Mouse (Mus musculus) limb, embryonic 15.5 days (tissue): ENCODE results near the gene Zfand2a. TPM values are rescaled to one million over a fixed set of nuclear protein-coding genes. Genes with fewer than 3 reads are reported as not detected.
A peak's percentile ranks its signal among the peaks of the same experiment; 100 is the strongest.

Experiments
- ATAC-seq: fragments of 200-750 bp; cut with Nextera tagmentation; 2 replicates; pipeline ENCODE4 v1.8.0; 2017; ENCODE audit warnings: low read depth, moderate TSS enrichment; ENCODE audit not compliant: insufficient number of reproducible peaks, low FRiP score, low TSS enrichment
- H3K27ac ChIP-seq: fragments of 300-500 bp; sonication (generic); 2 replicates; pipeline ENCODE4 v1.5.1; 2015; ENCODE audit warnings: moderate library complexity, mild to moderate bottlenecking, inconsistent platforms
- H3K27me3 ChIP-seq: fragments of 300-500 bp; sonication (generic); 2 replicates; pipeline ENCODE4 v1.6.1; 2015; ENCODE audit warnings: inconsistent platforms
- H3K36me3 ChIP-seq: fragments of 300-500 bp; sonication (generic); 2 replicates; pipeline ENCODE4 v1.6.1; 2015; ENCODE audit warnings: inconsistent platforms
- H3K4me1 ChIP-seq: fragments of 300-500 bp; sonication (generic); 2 replicates; pipeline ENCODE4 v1.6.1; 2015; ENCODE audit warnings: inconsistent platforms
- H3K4me2 ChIP-seq: fragments of 300-500 bp; sonication (generic); 2 replicates; pipeline ENCODE4 v1.6.1; 2015; ENCODE audit warnings: mild to moderate bottlenecking, inconsistent platforms
- H3K4me3 ChIP-seq: fragments of 300-500 bp; sonication (generic); 2 replicates; pipeline ENCODE4 v1.5.1; 2015; ENCODE audit warnings: mild to moderate bottlenecking, inconsistent platforms
- H3K9ac ChIP-seq: fragments of 300-500 bp; sonication (generic); 2 replicates; pipeline ENCODE4 v1.6.1; 2015; ENCODE audit warnings: inconsistent platforms
- H3K9me3 ChIP-seq: fragments of 300-500 bp; sonication (generic); 2 replicates; pipeline ENCODE4 v1.6.1; 2016; ENCODE audit warnings: inconsistent platforms
- WGBS: fragments of 180-500 bp; shearing (Covaris S2); methylation state at CpG from one replicate; pipeline ENCODE4 v1.1.7; 2015; 5-methylcytosine and 5-hydroxymethylcytosine counted together
- polyA plus RNA-seq: library from polyadenylated mRNA; unstranded; fragments of >200 nt; fragmentation: Nextera tagmentation; extraction: Ambion mirVana; gene quantifications from 2 replicates; pipeline ENCODE4 v1.2.1, GENCODE M21; 2015

Gene Zfand2a
- polyA plus RNA-seq, 1 experiment from 2014 or later = 9.9 TPM

GRCm38 (mm10) chr5:139441726-139442018 is 42.7 kb downstream of the Zfand2a start:
- Histone ChIP-seq H3K36me3 (no peaks in the 10 kb centered on the region), H3K4me2 (no peak overlapping the region), H3K27ac (no peak overlapping the region), H3K9ac (no peak overlapping the region), H3K4me3 (no peak overlapping the region), H3K27me3 (no peaks in the 10 kb centered on the region), H3K9me3 (no peaks in the 10 kb centered on the region), H3K4me1 (peaks cover 16% of the 10 kb centered on the region; the same call in 1 of the 2 replicates)
- 91% methylated on average over 2 of the region's 2 CpGs for WGBS
- no peak for ATAC-seq

GRCm38 (mm10) chr5:139440926-139441725 is 43.2 kb downstream of the Zfand2a start:
- no peak overlapping the region for H3K4me2 ChIP-seq
- H3K9me3 ChIP-seq = no peaks in the 10 kb centered on the region
- ATAC-seq = no peak
- 90% methylated on average over 11 of the region's 11 CpGs for WGBS
- no peak overlapping the region for H3K27ac ChIP-seq
- no peak overlapping the region for H3K9ac ChIP-seq
- no peaks in the 10 kb centered on the region for H3K27me3 ChIP-seq
- H3K4me3 ChIP-seq = no peak overlapping the region
- peaks cover 16% of the 10 kb centered on the region; the same call in 1 of the 2 replicates for H3K4me1 ChIP-seq
- no peaks in the 10 kb centered on the region for H3K36me3 ChIP-seq

GRCm38 (mm10) chr5:139440451-139440850 is 43.9 kb downstream of the Zfand2a start:
- H3K27ac ChIP-seq = no peak overlapping the region
- no peak for ATAC-seq
- 82% methylated on average over 5 of the region's 5 CpGs for WGBS
- H3K4me3 ChIP-seq = no peak overlapping the region
- H3K4me1 ChIP-seq = peaks cover 12% of the 10 kb centered on the region; the same call in 1 of the 2 replicates
- H3K36me3 ChIP-seq = no peaks in the 10 kb centered on the region
- no peak overlapping the region for H3K4me2 ChIP-seq
- no peaks in the 10 kb centered on the region for H3K27me3 ChIP-seq
- H3K9me3 ChIP-seq = no peaks in the 10 kb centered on the region
- H3K9ac ChIP-seq = no peak overlapping the region

GRCm38 (mm10) chr5:139438440-139438839 is 45.9 kb downstream of the Zfand2a start:
- Histone ChIP-seq H3K4me2 (no peak overlapping the region), H3K9me3 (no peaks in the 10 kb centered on the region)
- 84% methylated on average over 12 of the region's 12 CpGs for WGBS

GRCm38 (mm10) chr5:139437769-139438168 is 46.6 kb downstream of the Zfand2a start:
- Histone ChIP-seq H3K4me2 (no peak overlapping the region), H3K27me3 (no peaks in the 10 kb centered on the region), H3K4me1 (peaks cover 27% of the 10 kb centered on the region), H3K27ac (no peak overlapping the region), H3K9me3 (no peaks in the 10 kb centered on the region), H3K9ac (no peak overlapping the region), H3K4me3 (no peak overlapping the region), H3K36me3 (no peaks in the 10 kb centered on the region)
- no peak for ATAC-seq
- 93% methylated on average over 4 of the region's 4 CpGs for WGBS

More at GRCm38 (mm10) chr5:139438440-139438839, 45.9 kb downstream of the Zfand2a start:
- ATAC-seq = no peak
- H3K27ac ChIP-seq = no peak overlapping the region
- peaks cover 29% of the 10 kb centered on the region for H3K4me1 ChIP-seq
- H3K36me3 ChIP-seq = no peaks in the 10 kb centered on the region
- no peak overlapping the region for H3K9ac ChIP-seq
- H3K4me3 ChIP-seq = no peak overlapping the region
- no peaks in the 10 kb centered on the region for H3K27me3 ChIP-seq

GRCm38 (mm10) chr5:139434940-139435339 is 49.4 kb downstream of the Zfand2a start:
- H3K27me3 ChIP-seq = no peaks in the 10 kb centered on the region
- no peak overlapping the region for H3K4me2 ChIP-seq
- peaks cover 34% of the 10 kb centered on the region for H3K4me1 ChIP-seq
- H3K36me3 ChIP-seq = no peaks in the 10 kb centered on the region
- no peak for ATAC-seq
- H3K4me3 ChIP-seq = no peak overlapping the region
- no peaks in the 10 kb centered on the region for H3K9me3 ChIP-seq
- H3K27ac ChIP-seq = peak overlapping the region; percentile 59; the same call in 1 of the 2 replicates
- H3K9ac ChIP-seq = no peak overlapping the region
- 47% methylated on average over 8 of the region's 8 CpGs for WGBS

- Histone ChIP-seq H3K9me3 (no peaks in the 10 kb centered on the region), H3K4me3 (no peak overlapping the region), H3K4me1 (peaks cover 43% of the 10 kb centered on the region), H3K9ac (no peak overlapping the region), H3K36me3 (no peaks in the 10 kb centered on the region), H3K27ac (0 out of 2 replicates have a peak overlapping the region, but pooled peaks have one; percentile 59), H3K27me3 (no peaks in the 10 kb centered on the region), H3K4me2 (no peak overlapping the region)
- ATAC-seq = no peak
- WGBS = 68% methylated on average over 9 of the region's 9 CpGs
Observed at GRCm38 (mm10) chr5:139433842-139434568, 50.3 kb downstream of the Zfand2a start.

- H3K9me3 ChIP-seq = no peaks in the 10 kb centered on the region
- no peak overlapping the region for H3K4me2 ChIP-seq
- 61% methylated on average over 7 of the region's 7 CpGs for WGBS
- no peaks in the 10 kb centered on the region for H3K36me3 ChIP-seq
- H3K4me3 ChIP-seq = no peak overlapping the region
- no peak for ATAC-seq
- no peaks in the 10 kb centered on the region for H3K27me3 ChIP-seq
- H3K4me1 ChIP-seq = peaks cover 48% of the 10 kb centered on the region
- no peak overlapping the region for H3K27ac ChIP-seq
- H3K9ac ChIP-seq = no peak overlapping the region
Observed at GRCm38 (mm10) chr5:139432747-139433508, 51.4 kb downstream of the Zfand2a start.

- H3K27ac ChIP-seq = no peak overlapping the region
- WGBS = 56% methylated on average over 6 of the region's 6 CpGs
- no peak overlapping the region for H3K4me3 ChIP-seq
- H3K4me2 ChIP-seq = no peak overlapping the region
- H3K27me3 ChIP-seq = no peaks in the 10 kb centered on the region
- no peaks in the 10 kb centered on the region for H3K36me3 ChIP-seq
- H3K9ac ChIP-seq = no peak overlapping the region
- H3K4me1 ChIP-seq = peaks cover 50% of the 10 kb centered on the region
- no peaks in the 10 kb centered on the region for H3K9me3 ChIP-seq
- ATAC-seq = no peak
Observed at GRCm38 (mm10) chr5:139432333-139432732, 52.0 kb downstream of the Zfand2a start.

- Histone ChIP-seq H3K27me3 (no peaks in the 10 kb centered on the region), H3K36me3 (peaks cover 8% of the 10 kb centered on the region), H3K9ac (no peak overlapping the region), H3K4me2 (no peak overlapping the region), H3K9me3 (no peaks in the 10 kb centered on the region), H3K4me1 (peaks cover 49% of the 10 kb centered on the region), H3K4me3 (no peak overlapping the region), H3K27ac (no peak overlapping the region)
- no peak for ATAC-seq
- 22% methylated on average over 12 of the region's 12 CpGs for WGBS
Observed at GRCm38 (mm10) chr5:139429818-139430341, 54.5 kb downstream of the Zfand2a start.

GRCm38 (mm10) chr5:139427989-139428388 is 56.4 kb downstream of the Zfand2a start:
- H3K9me3 ChIP-seq = no peaks in the 10 kb centered on the region
- H3K4me1 ChIP-seq = peaks cover 53% of the 10 kb centered on the region
- H3K36me3 ChIP-seq = peaks cover 8% of the 10 kb centered on the region
- no peak overlapping the region for H3K4me2 ChIP-seq
- WGBS = 65% methylated on average over 9 of the region's 9 CpGs
- no peaks in the 10 kb centered on the region for H3K27me3 ChIP-seq
- ATAC-seq = no peak
- no peak overlapping the region for H3K9ac ChIP-seq
- H3K27ac ChIP-seq = no peak overlapping the region
- H3K4me3 ChIP-seq = no peak overlapping the region
